Mouse (Mus musculus) MEL (cell line): ENCODE results near the gene Pou3f1.

Experiments used
- BHLHE40 ChIP-seq: IDR thresholded peaks from 2 replicates; pipeline ENCODE4 v1.6.1; 2012; ENCODE audit warnings: low read depth, mild to moderate bottlenecking, inconsistent platforms, low read length, improper control_type of control experiment, borderline replicate concordance
- EP300 ChIP-seq, 2 experiments: IDR thresholded peaks; 2 replicates each; pipeline ENCODE4 v1.6.1; 2011; ENCODE audit warnings: improper control_type of control experiment in 2 of 2, low read length in 2 of 2, low read depth in 1 of 2, mild to moderate bottlenecking in 1 of 2
- HCFC1 ChIP-seq: IDR thresholded peaks from 2 replicates; pipeline ENCODE4 v1.6.1; 2012; ENCODE audit warnings: low read depth, mild to moderate bottlenecking, inconsistent platforms, low read length, improper control_type of control experiment, moderate library complexity
- JUND ChIP-seq: IDR thresholded peaks from 2 replicates; pipeline ENCODE4 v1.6.1; 2011; ENCODE audit warnings: low read depth, mild to moderate bottlenecking, improper control_type of control experiment, low read length
- NELFE ChIP-seq: IDR thresholded peaks from 2 replicates; pipeline ENCODE4 v1.6.1; 2011; ENCODE audit warnings: low read depth, low read length, improper control_type of control experiment
- NRF1 ChIP-seq: IDR thresholded peaks from 2 replicates; pipeline ENCODE4 v1.6.1; 2014; ENCODE audit warnings: low read depth, mild to moderate bottlenecking, inconsistent platforms, low read length, improper control_type of control experiment, moderate library complexity; ENCODE audit not compliant: poor library complexity, insufficient read depth, severe bottlenecking
- POLR2A ChIP-seq, 2 experiments: IDR thresholded peaks; 2 replicates each; pipeline ENCODE4 v1.6.1; 2011 to 2012; ENCODE audit warnings: low read length in 2 of 2, mild to moderate bottlenecking in 2 of 2, control low read depth in 1 of 2, improper control_type of control experiment in 1 of 2, low read depth in 1 of 2, moderate library complexity in 1 of 2; ENCODE audit not compliant: control insufficient read depth in 1 of 2, insufficient read depth in 1 of 2, poor library complexity in 1 of 2
- RCOR1 ChIP-seq: IDR thresholded peaks from 2 replicates; pipeline ENCODE4 v1.6.1; 2012; ENCODE audit warnings: low read depth, mild to moderate bottlenecking, inconsistent platforms, low read length, improper control_type of control experiment
- USF2 ChIP-seq, 2 experiments: IDR thresholded peaks; 2 replicates each; pipeline ENCODE4 v1.6.1; 2011 to 2012; ENCODE audit warnings: improper control_type of control experiment in 2 of 2, low read length in 2 of 2, borderline replicate concordance in 1 of 2, inconsistent platforms in 1 of 2, low read depth in 1 of 2, mild to moderate bottlenecking in 1 of 2; ENCODE audit not compliant: insufficient read depth in 1 of 2
- ZKSCAN1 ChIP-seq: IDR thresholded peaks from 2 replicates; pipeline ENCODE4 v1.6.1; 2012; ENCODE audit warnings: low read depth, mild to moderate bottlenecking, inconsistent platforms, low read length, improper control_type of control experiment, moderate library complexity

GRCm38 (mm10) chr4:124699791-124700190 is 43.2 kb downstream of the Pou3f1 start:
- TF ChIP-seq POLR2A (IDR thresholded peaks at IDR 0.05; ENCODE audit: control insufficient read depth in 1 of 2, insufficient read depth in 1 of 2, low read depth in 1 of 2, low read length in 2 of 2, poor library complexity in 1 of 2): no peak
- TF ChIP-seq JUND: no peak
- no peak for TF ChIP-seq USF2 (IDR thresholded peaks at IDR 0.05; ENCODE audit: borderline replicate concordance in 1 of 2, insufficient read depth in 1 of 2, low read depth in 1 of 2, low read length in 2 of 2)
- TF ChIP-seq NELFE: no peak
- no peak for TF ChIP-seq EP300 (IDR thresholded peaks at IDR 0.05; ENCODE audit: low read depth in 1 of 2, low read length in 2 of 2)
- no peak for TF ChIP-seq RCOR1
- TF ChIP-seq NRF1: no peak
- no peak for TF ChIP-seq ZKSCAN1
- TF ChIP-seq HCFC1: no peak
- TF ChIP-seq BHLHE40: no peak
